Mouse (Mus musculus): ENCODE data around the gene Ern1.

DNA sequence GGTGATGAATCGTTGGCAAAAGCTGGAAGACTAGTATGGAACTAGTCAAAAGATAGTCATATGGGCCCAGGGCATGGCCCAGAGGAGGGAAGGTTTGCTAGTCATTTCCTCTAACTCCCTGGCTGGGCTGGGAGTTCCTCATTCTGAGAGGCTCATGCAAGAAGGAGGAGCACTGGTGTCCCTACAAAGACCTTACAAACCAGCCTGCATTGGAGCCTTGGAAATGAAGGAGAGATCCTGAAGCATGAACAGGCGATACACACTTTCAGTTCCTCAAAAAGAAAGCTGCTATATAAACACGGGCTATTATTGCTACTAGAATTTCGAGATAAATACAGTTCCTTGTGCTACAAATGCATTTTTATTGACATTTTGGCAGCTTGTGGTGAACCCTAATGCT, 59.5 kb downstream of the Ern1 start:
- TF ChIP-seq EP300 (IDR thresholded peaks at IDR 0.05; ENCODE audit: low read depth) = no peak
- TF ChIP-seq CTCF (IDR thresholded peaks at IDR 0.05; ENCODE audit: low read depth) = no peak
